Mouse (Mus musculus) CH12.LX (cell line): Measurements from ENCODE around the gene Itk. TPM values are rescaled to one million over a fixed set of nuclear protein-coding genes. Genes with fewer than 3 reads are reported as not detected.

Experiments used
- DNase-seq: peaks from one replicate; pipeline ENCODE4 v3.0.0-alpha.2; 2013; ENCODE audit errors: extremely low read depth
- H3K27ac ChIP-seq: 2 replicates; pipeline ENCODE4 v1.5.1; 2012; ENCODE audit warnings: low read depth, mild to moderate bottlenecking, control low read depth, moderate library complexity; ENCODE audit not compliant: insufficient read depth
- H3K27me3 ChIP-seq: replicated peaks from 2 replicates; pipeline ENCODE3; 2012; ENCODE audit warnings: inconsistent platforms
- H3K36me3 ChIP-seq, 2 experiments: replicated peaks in 1 of 2; 2 replicates each; pipeline versions ENCODE3 to v1.6.1; 2012; ENCODE audit warnings: inconsistent platforms in 1 of 2, low read length in 1 of 2, mild to moderate bottlenecking in 1 of 2, mixed read lengths in 1 of 2, moderate library complexity in 1 of 2; ENCODE audit not compliant: control insufficient read depth in 1 of 2, insufficient read depth in 1 of 2
- H3K4me1 ChIP-seq, 2 experiments: 2 replicates each; pipeline ENCODE4 v1.6.1; 2012; ENCODE audit warnings: inconsistent platforms in 1 of 2, moderate library complexity in 1 of 2; ENCODE audit not compliant: insufficient read depth in 2 of 2, control insufficient read depth in 1 of 2
- H3K4me2 ChIP-seq: 2 replicates; pipeline ENCODE4 v1.6.1; 2012; ENCODE audit warnings: low read depth, mild to moderate bottlenecking, control low read depth; ENCODE audit not compliant: poor library complexity, insufficient read depth, severe bottlenecking
- H3K4me3 ChIP-seq, 3 experiments: fragments of 150-350 bp in 1 of 3; sonication (generic) in 1 of 3; replicated peaks in 1 of 3; 2 replicates each; pipeline versions ENCODE3 to v1.5.1; 2011 to 2012; ENCODE audit warnings: low read depth in 2 of 3, low read length in 2 of 3, mild to moderate bottlenecking in 2 of 3, moderate library complexity in 2 of 3, control low read depth in 1 of 3, improper control_type of control experiment in 1 of 3, inconsistent platforms in 1 of 3, mixed read lengths in 1 of 3; ENCODE audit not compliant: poor library complexity in 1 of 3
- H3K79me2 ChIP-seq: replicated peaks from 2 replicates; pipeline ENCODE4 v1.6.1; 2012; ENCODE audit warnings: mild to moderate bottlenecking, moderate library complexity; ENCODE audit not compliant: control insufficient read depth, poor library complexity, insufficient read depth, severe bottlenecking; ENCODE audit errors: extremely low read depth
- H3K9ac ChIP-seq: 2 replicates; pipeline ENCODE4 v1.6.1; 2012; ENCODE audit warnings: low read depth, mild to moderate bottlenecking, control low read depth, moderate library complexity; ENCODE audit not compliant: insufficient read depth
- H3K9me3 ChIP-seq: replicated peaks from 2 replicates; pipeline ENCODE3; 2012; ENCODE audit warnings: low read length, inconsistent platforms, mixed read lengths
- BHLHE40 ChIP-seq: IDR thresholded peaks from 2 replicates; pipeline ENCODE4 v1.6.1; 2011; ENCODE audit warnings: mild to moderate bottlenecking, low read depth, low read length, improper control_type of control experiment
- CHD1 ChIP-seq: IDR thresholded peaks from 2 replicates; pipeline ENCODE4 v1.6.1; 2012; ENCODE audit warnings: low read depth, low read length, improper control_type of control experiment, inconsistent platforms
- CHD2 ChIP-seq: IDR thresholded peaks from 2 replicates; pipeline ENCODE4 v1.6.1; 2011; ENCODE audit warnings: low read length, improper control_type of control experiment
- CTCF ChIP-seq, 2 experiments: IDR thresholded peaks in 1 of 2; conservative IDR thresholded peaks in 1 of 2; 2 replicates each; pipeline ENCODE4 v1.5.1; 2011 to 2012; ENCODE audit warnings: low read depth in 2 of 2, low read length in 2 of 2, improper control_type of control experiment in 1 of 2, inconsistent platforms in 1 of 2, mild to moderate bottlenecking in 1 of 2, moderate library complexity in 1 of 2
- ELF1 ChIP-seq: IDR thresholded peaks from 2 replicates; pipeline ENCODE4 v1.6.1; 2014; ENCODE audit warnings: low read depth, mild to moderate bottlenecking, inconsistent platforms, low read length, improper control_type of control experiment
- GABPA ChIP-seq: IDR thresholded peaks from 2 replicates; pipeline ENCODE4 v1.6.1; 2012; ENCODE audit warnings: low read depth, low read length, improper control_type of control experiment, inconsistent platforms; ENCODE audit not compliant: insufficient replicate concordance
- IRF4 ChIP-seq: IDR thresholded peaks from 2 replicates; pipeline ENCODE4 v1.6.1; 2014; ENCODE audit warnings: low read depth, mild to moderate bottlenecking, inconsistent platforms, low read length, improper control_type of control experiment
- JUN ChIP-seq: IDR thresholded peaks from 2 replicates; pipeline ENCODE4 v1.6.1; 2011; ENCODE audit warnings: low read depth, mild to moderate bottlenecking, low read length, improper control_type of control experiment, moderate library complexity; ENCODE audit not compliant: insufficient read depth
- JUND ChIP-seq: conservative IDR thresholded peaks from 2 replicates; pipeline ENCODE4 v1.6.1; 2011; ENCODE audit warnings: low read depth, low read length, improper control_type of control experiment
- KAT2A ChIP-seq: IDR thresholded peaks from 2 replicates; pipeline ENCODE4 v1.6.1; 2012; ENCODE audit warnings: low read length, improper control_type of control experiment, inconsistent platforms; ENCODE audit not compliant: insufficient replicate concordance
- MAZ ChIP-seq: IDR thresholded peaks from 2 replicates; pipeline ENCODE4 v1.6.1; 2012; ENCODE audit warnings: low read depth, mild to moderate bottlenecking, inconsistent platforms, low read length, improper control_type of control experiment, moderate library complexity
- MYC ChIP-seq: IDR thresholded peaks from 2 replicates; pipeline ENCODE4 v1.6.1; 2011; ENCODE audit warnings: low read depth, mild to moderate bottlenecking, improper control_type of control experiment, low read length
- PAX5 ChIP-seq: IDR thresholded peaks from 2 replicates; pipeline ENCODE4 v1.6.1; 2012; ENCODE audit warnings: low read length, inconsistent platforms, mixed read lengths
- POLR2A ChIP-seq: IDR thresholded peaks from 2 replicates; pipeline ENCODE4 v1.6.1; 2011; ENCODE audit warnings: low read depth, mild to moderate bottlenecking, improper control_type of control experiment, low read length
- RCOR1 ChIP-seq: conservative IDR thresholded peaks from 2 replicates; pipeline ENCODE4 v1.6.1; 2012; ENCODE audit warnings: low read depth, mild to moderate bottlenecking, inconsistent platforms, low read length, improper control_type of control experiment
- SIN3A ChIP-seq: IDR thresholded peaks from 2 replicates; pipeline ENCODE4 v1.6.1; 2012; ENCODE audit warnings: low read length, improper control_type of control experiment, inconsistent platforms
- SMC3 ChIP-seq: IDR thresholded peaks from 2 replicates; pipeline ENCODE4 v1.6.1; 2011; ENCODE audit warnings: low read depth, low read length, improper control_type of control experiment
- TBP ChIP-seq: conservative IDR thresholded peaks from 2 replicates; pipeline ENCODE4 v1.6.1; 2011; ENCODE audit warnings: low read depth, low read length, improper control_type of control experiment
- TCF12 ChIP-seq: IDR thresholded peaks from 2 replicates; pipeline ENCODE4 v1.6.1; 2014; ENCODE audit warnings: low read depth, mild to moderate bottlenecking, inconsistent platforms, low read length, improper control_type of control experiment
- USF1 ChIP-seq: IDR thresholded peaks from 2 replicates; pipeline ENCODE4 v1.6.1; 2014; ENCODE audit warnings: low read depth, mild to moderate bottlenecking, inconsistent platforms, low read length, improper control_type of control experiment
- ZKSCAN1 ChIP-seq: IDR thresholded peaks from 2 replicates; pipeline ENCODE4 v1.6.1; 2012; ENCODE audit warnings: low read depth, inconsistent platforms, low read length, improper control_type of control experiment, borderline replicate concordance
- ZNF384 ChIP-seq: IDR thresholded peaks from 2 replicates; pipeline ENCODE4 v1.6.1; 2012; ENCODE audit warnings: low read depth, low read length, improper control_type of control experiment, inconsistent platforms
- dilution Hi-C: fragments of 300-500 bp; cut with MboI; formaldehyde crosslinking; loops from 2 replicates; pipeline ENCODE4 v1.14.3; 2020; ENCODE audit warnings: low sequenced_read_pairs; ENCODE audit not compliant: extremely low pct_unique_long_range_greater_than_20kb, extremely low pct_ligation_motif_present
- in situ Hi-C: fragments of 300-500 bp; cut with MboI; formaldehyde crosslinking; loops from 3 replicates; pipeline ENCODE4 v1.14.3; 2019; ENCODE audit warnings: low sequenced_read_pairs, low pct_ligation_motif_present, low pct_unique_long_range_greater_than_20kb, mixed read lengths
- polyA plus RNA-seq: library from polyadenylated mRNA; unstranded; fragments of >175 nt; gene quantifications from 2 replicates; pipeline ENCODE4 v1.2.1, GENCODE M21; 2012; ENCODE audit warnings: low read depth; ENCODE audit not compliant: insufficient read length
- total RNA-seq, 2 experiments: library from RNA; depleted of rRNA; stranded (reverse); fragments of 300-350 nt in 1 of 2; fragments of >200 nt in 1 of 2; gene quantifications; 2 replicates each; pipeline ENCODE4 v1.2.3; 2012 to 2014

The Itk gene
- total and polyA plus RNA-seq, 3 experiments: 0.11 to 0.64 (median 0.17) TPM

DNA sequence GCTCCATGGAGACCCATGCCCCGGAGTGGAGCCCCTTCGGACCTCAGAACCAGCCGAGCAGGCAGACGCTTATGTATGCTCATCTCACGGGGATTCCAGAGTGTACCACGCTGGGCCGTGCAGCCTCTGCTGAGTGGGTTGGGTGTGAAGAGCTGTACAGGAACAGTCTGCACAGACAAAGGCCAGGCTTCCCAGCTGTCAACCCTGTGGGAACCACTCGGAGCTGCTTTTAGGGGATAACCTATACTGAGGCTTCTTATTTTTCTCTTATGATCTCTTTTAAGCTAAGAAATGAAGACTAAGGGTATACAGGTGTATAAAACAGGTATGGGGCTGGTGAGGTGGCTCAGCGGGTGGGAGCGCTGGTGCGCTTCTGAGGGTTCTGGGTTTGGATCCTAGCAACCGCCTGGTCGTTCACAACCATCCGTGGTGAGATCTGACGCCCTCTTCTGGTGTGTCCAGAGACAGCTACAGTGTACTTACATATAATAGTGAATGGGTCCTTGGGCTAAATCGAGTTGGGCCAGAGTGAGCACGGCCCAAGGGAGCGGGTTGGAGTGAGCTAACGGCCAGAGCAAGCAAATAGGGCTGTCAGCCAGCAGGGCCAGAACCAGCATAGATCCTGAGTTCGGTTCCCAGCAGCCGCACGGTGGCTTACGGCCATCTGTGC is 87.6 kb downstream of the Itk start:
- Histone ChIP-seq H3K27me3 (no peaks in the 10 kb centered on the region), H3K9ac (no peak overlapping the region), H3K4me3 (peak overlapping the region in 1 of 3 experiments; percentile 0), H3K27ac (0 out of 2 replicates have a peak overlapping the region, but pooled peaks have one; percentile 29), H3K9me3 (no peaks in the 10 kb centered on the region), H3K79me2 (peaks cover 92% of the 10 kb centered on the region), H3K4me1 (peaks cover 38 to 93% of the 10 kb centered on the region in 2 experiments), H3K4me2 (no peak overlapping the region), H3K36me3 (peaks cover 35 to 79% of the 10 kb centered on the region in 2 experiments)
- in situ Hi-C loops: no loop called here
- dilution Hi-C loops: no loop called here
- TF ChIP-seq CTCF (conservative IDR thresholded peaks at IDR 0.05 in 1 of 2, IDR thresholded peaks at IDR 0.05 in 1 of 2; ENCODE audit: low read depth in 2 of 2, low read length in 2 of 2) (peak in 1 of 2 experiments; percentile 29; a peak in 1 of 4 replicates), JUND (no peak), SMC3 (peak; percentile 21)
- no peak for DNase-seq

- peaks cover 96% of the 10 kb centered on the region for H3K79me2 ChIP-seq
- in situ Hi-C loops: no loop called here
- H3K27ac ChIP-seq: no peak overlapping the region
- no peak for DNase-seq
- peaks cover 32 to 93% of the 10 kb centered on the region in 2 experiments for H3K4me1 ChIP-seq
- H3K9me3 ChIP-seq: no peaks in the 10 kb centered on the region
- no peak for TF ChIP-seq TBP
- H3K36me3 ChIP-seq: peaks cover 42 to 82% of the 10 kb centered on the region in 2 experiments
- H3K4me2 ChIP-seq: no peak overlapping the region
- H3K4me3 ChIP-seq: no peak overlapping the region
- dilution Hi-C loops: no loop called here
- no peaks in the 10 kb centered on the region for H3K27me3 ChIP-seq
- H3K9ac ChIP-seq: no peak overlapping the region
Observed at GRCm38 (mm10) chr11:46299901-46300300, 89.4 kb downstream of the Itk start.

DNA sequence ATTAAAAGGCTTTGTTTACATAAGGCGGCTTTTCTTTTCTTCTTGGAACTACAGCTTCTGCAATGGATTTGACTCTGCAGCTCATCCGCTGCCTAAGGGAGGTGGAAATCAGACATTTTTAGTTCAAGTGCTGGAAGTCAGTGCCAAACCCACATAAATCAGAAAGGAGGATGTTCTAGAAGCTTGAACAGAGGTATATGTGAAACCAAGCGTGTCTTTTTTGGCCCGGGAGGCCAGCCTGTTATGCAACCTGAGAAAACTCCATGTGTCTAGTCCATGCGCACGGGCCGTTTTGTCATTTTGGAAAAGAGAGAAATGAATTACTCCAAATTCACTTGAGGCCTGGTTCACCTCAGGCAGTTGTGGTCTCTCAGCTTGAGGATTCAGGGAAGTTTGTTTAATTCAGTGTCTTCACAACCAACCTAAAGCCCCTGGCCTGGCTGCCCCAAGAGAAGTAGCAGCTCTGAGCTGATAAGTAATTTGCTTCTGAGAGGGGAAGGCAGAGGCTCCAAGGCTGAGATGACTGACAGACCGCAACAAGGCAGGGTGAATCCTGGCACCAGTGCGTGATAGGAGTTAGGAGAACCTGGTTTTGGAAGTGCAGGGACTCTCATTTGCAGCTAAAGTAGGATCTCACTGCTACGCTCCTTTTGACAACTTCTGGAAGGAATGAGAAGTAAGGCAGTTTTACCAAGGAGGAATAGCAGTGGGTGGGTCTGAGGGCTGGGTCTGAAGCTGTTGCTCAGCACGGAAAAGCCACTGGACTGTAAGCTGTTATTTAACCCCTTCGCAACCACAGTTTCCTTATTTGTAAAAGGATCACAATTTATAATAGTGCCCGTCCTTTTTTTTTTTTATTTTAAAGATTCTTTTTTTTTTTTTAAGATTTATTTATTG is 90.2 kb downstream of the Itk start:
- no peak overlapping the region for H3K4me2 ChIP-seq

More for the DNA sequence above, 90.2 kb downstream of the Itk start:
- no peak for DNase-seq
- Histone ChIP-seq H3K27ac (no peak overlapping the region), H3K4me1 (peaks cover 34 to 94% of the 10 kb centered on the region in 2 experiments), H3K4me3 (no peak overlapping the region)
- dilution Hi-C loops: no loop called here
- in situ Hi-C loops: no loop called here
- TF ChIP-seq JUN (no peak), MYC (0 out of 2 replicates have a peak, but pooled peaks have one; percentile 16), KAT2A (no peak), SIN3A (no peak), ZNF384 (no peak), CHD1 (no peak), ELF1 (no peak), ZKSCAN1 (no peak), SMC3 (no peak), MAZ (no peak), POLR2A (no peak), CHD2 (no peak), TCF12 (no peak), BHLHE40 (0 out of 2 replicates have a peak, but pooled peaks have one; percentile 13), RCOR1 (no peak), IRF4 (0 out of 2 replicates have a peak, but pooled peaks have one; percentile 10), GABPA (no peak), PAX5 (no peak), USF1 (no peak)
- TF ChIP-seq, all 38 proteins: peak for 3
- Histone ChIP-seq H3K27me3 (no peaks in the 10 kb centered on the region), H3K79me2 (peaks cover 98% of the 10 kb centered on the region), H3K36me3 (peaks cover 48 to 88% of the 10 kb centered on the region in 2 experiments), H3K9me3 (no peaks in the 10 kb centered on the region), H3K9ac (no peak overlapping the region)
